Mouse (Mus musculus) bone marrow, adult 2 months (tissue): ENCODE measurements around the gene Rrad. TPM values are rescaled to one million over a fixed set of nuclear protein-coding genes. Genes with fewer than 3 reads are reported as not detected.
"Not testable (repeated sequence)": the region's sequence is repeated elsewhere in the genome, so short reads cannot be mapped to it uniquely, and the experiment has no call there.

Experiments
- H3K27ac ChIP-seq: fragments of 200-500 bp; 2 replicates; pipeline ENCODE4 v1.5.1; 2012; ENCODE audit warnings: low read depth, mild to moderate bottlenecking, control low read depth, inconsistent platforms, low read length; ENCODE audit not compliant: control insufficient read depth, poor library complexity, insufficient read depth
- H3K4me1 ChIP-seq: fragments of 200-500 bp; 2 replicates; pipeline ENCODE4 v1.6.1; 2011; ENCODE audit warnings: low read length; ENCODE audit not compliant: control insufficient read depth, insufficient read depth
- H3K4me3 ChIP-seq: fragments of 200-500 bp; replicated peaks from 2 replicates; pipeline ENCODE3; 2011; ENCODE audit warnings: mild to moderate bottlenecking, low read depth, low read length, control low read depth; ENCODE audit not compliant: control insufficient read depth
- CTCF ChIP-seq: fragments of 200-500 bp; IDR thresholded peaks from 2 replicates; pipeline ENCODE4 v1.5.1; 2011; ENCODE audit warnings: low read length, control low read depth; ENCODE audit not compliant: control insufficient read depth, insufficient read depth
- POLR2A ChIP-seq: fragments of 200-500 bp; IDR thresholded peaks from 2 replicates; pipeline ENCODE4 v1.6.1; 2011; ENCODE audit warnings: low read depth, mild to moderate bottlenecking, control low read depth, low read length, borderline replicate concordance; ENCODE audit not compliant: control insufficient read depth
- WGBS: fragments of 180-500 bp; shearing (Covaris S2); methylation state at CpG from one replicate; pipeline ENCODE4 v1.1.7; 2018; 5-methylcytosine and 5-hydroxymethylcytosine counted together
- polyA plus RNA-seq: library from polyadenylated mRNA; stranded (reverse); fragments of >200 nt; gene quantifications from 2 replicates; pipeline ENCODE4 v1.2.4, GENCODE M21; 2011; ENCODE audit warnings: low replicate concordance; ENCODE audit not compliant: missing spikeins, insufficient read depth, insufficient read length

Gene Rrad
- 1.0 and 1.4 TPM in 2 replicates for polyA plus RNA-seq

- 1% methylated on average over 28 of the region's 28 CpGs for WGBS
- H3K4me3 ChIP-seq, result peak within 1 kb of the TSS; percentile 61
- TF ChIP-seq POLR2A (no peak), CTCF (no peak)
- no peak within 1 kb of the TSS for H3K27ac ChIP-seq
- no peaks in the 10 kb centered on the region for H3K4me1 ChIP-seq
Measured at GRCm38 (mm10) chr8:104630981-104631663, at the start of gene Rrad. Gene Rrad (minus strand): TSS chr8:104631327.

GRCm38 (mm10) chr8:104655614-104656013, 24.5 kb upstream of the Rrad start:
- no peak overlapping the region for H3K4me3 ChIP-seq
- H3K27ac ChIP-seq, result no peak overlapping the region
- no peaks in the 10 kb centered on the region for H3K4me1 ChIP-seq
- 74% methylated on average over 4 of the region's 4 CpGs for WGBS
- TF ChIP-seq POLR2A (no peak), CTCF (no peak)

GRCm38 (mm10) chr8:104654984-104655383, 23.9 kb upstream of the Rrad start:
- under 1% methylated on average over 3 of the region's 3 CpGs for WGBS
- TF ChIP-seq CTCF (peak; percentile 69), POLR2A (no peak)
- no peak overlapping the region for H3K4me3 ChIP-seq

GRCm38 (mm10) chr8:104644187-104644586, 13.1 kb upstream of the Rrad start:
- WGBS, result 56% methylated on average over 3 of the region's 3 CpGs
- not testable (repeated sequence) for H3K4me3 ChIP-seq, H3K4me1 ChIP-seq, H3K27ac ChIP-seq

More at GRCm38 (mm10) chr8:104654984-104655383, 23.9 kb upstream of the Rrad start:
- Histone ChIP-seq H3K27ac (no peak overlapping the region), H3K4me1 (no peaks in the 10 kb centered on the region)

- H3K4me3 ChIP-seq, result peak overlapping the region; percentile 64
- peaks cover 6% of the 10 kb centered on the region for H3K4me1 ChIP-seq
- no peak overlapping the region for H3K27ac ChIP-seq
- WGBS, result 65% methylated on average over 6 of the region's 6 CpGs
- no peak for TF ChIP-seq CTCF
- TF ChIP-seq POLR2A, result no peak
Measured at GRCm38 (mm10) chr8:104642324-104642654, 11.2 kb upstream of the Rrad start.

- TF ChIP-seq CTCF (no peak), POLR2A (peak; percentile 49; the same call in 1 of the 2 replicates)
- Histone ChIP-seq H3K4me1 (peaks cover 6% of the 10 kb centered on the region), H3K4me3 (peak within 1 kb of the TSS; percentile 64), H3K27ac (peak within 1 kb of the TSS; percentile 1; the same call in 1 of the 2 replicates)
- under 1% methylated on average over 66 of the region's 66 CpGs for WGBS
Measured at GRCm38 (mm10) chr8:104641426-104642323, 10.5 kb upstream of the Rrad start, which contains the start of gene Ciao2b. Gene Ciao2b (minus strand): TSS chr8:104641965.

- H3K27ac ChIP-seq, result peak overlapping the region; percentile 1; the same call in 1 of the 2 replicates
- H3K4me1 ChIP-seq, result peaks cover 6% of the 10 kb centered on the region
- WGBS, result 17% methylated on average over 25 of the region's 25 CpGs
- TF ChIP-seq CTCF (no peak), POLR2A (no peak)
- H3K4me3 ChIP-seq, result peak overlapping the region; percentile 64
Measured at GRCm38 (mm10) chr8:104640831-104641370, 9.8 kb upstream of the Rrad start.

- H3K4me3 ChIP-seq, result no peak overlapping the region
- TF ChIP-seq CTCF, result no peak
- TF ChIP-seq POLR2A, result no peak
- H3K27ac ChIP-seq, result no peak overlapping the region
- WGBS, result 78% methylated on average over 7 of the region's 7 CpGs
- H3K4me1 ChIP-seq, result peaks cover 6% of the 10 kb centered on the region
Measured at GRCm38 (mm10) chr8:104640241-104640640, 9.1 kb upstream of the Rrad start.
